Mouse (Mus musculus) heart, adult 2 months (tissue): Measurements from ENCODE around the gene Kalrn.

Experiments used
- CTCF ChIP-seq: fragments of 200-600 bp; IDR thresholded peaks from 2 replicates; pipeline ENCODE4 v1.8.1; 2022; ENCODE audit warnings: antibody characterized with exemption, mild to moderate bottlenecking, moderate library complexity
- EP300 ChIP-seq: fragments of 200-500 bp; IDR thresholded peaks from 2 replicates; pipeline ENCODE4 v1.6.1; 2011; ENCODE audit warnings: low read depth, low read length, control low read depth; ENCODE audit not compliant: insufficient read depth
- POLR2A ChIP-seq: fragments of 200-500 bp; IDR thresholded peaks from 2 replicates; pipeline ENCODE4 v1.6.1; 2011; ENCODE audit warnings: mild to moderate bottlenecking, low read depth, low read length, control low read depth; ENCODE audit not compliant: insufficient read depth

- no peak for TF ChIP-seq CTCF
- no peak for TF ChIP-seq POLR2A
- TF ChIP-seq EP300: no peak
Measured at GRCm38 (mm10) chr16:34049361-34049760, 524.0 kb downstream of the Kalrn start.
